Mouse (Mus musculus): ENCODE results near the gene H2-Eb1.

Gene H2-Eb1

GRCm38 (mm10) chr17:34305380-34306030, at the start of gene H2-Eb1:
H2-Eb1 (plus strand) TSS chr17:34305867.
- DNase-seq, result peak; percentile 81

GRCm38 (mm10) chr17:34256501-34256900, 49.2 kb upstream of the H2-Eb1 start:
- DNase-seq, result no peak

GRCm38 (mm10) chr17:34257594-34258375, 47.9 kb upstream of the H2-Eb1 start, which contains the start of gene H2-Ab1:
H2-Ab1 (plus strand) TSS chr17:34257689.
- peak; percentile 74 for DNase-seq

- no peak for DNase-seq
These were observed 45.1 kb upstream of the H2-Eb1 start for GRCm38 (mm10) chr17:34260551-34260950.

GRCm38 (mm10) chr17:34261502-34261901, 44.2 kb upstream of the H2-Eb1 start:
- DNase-seq, result peak; percentile 20

- DNase-seq, result peak; percentile 43
These were observed 42.6 kb upstream of the H2-Eb1 start for GRCm38 (mm10) chr17:34263068-34263467.

- no peak for DNase-seq
These were observed 41.8 kb upstream of the H2-Eb1 start for GRCm38 (mm10) chr17:34263811-34264371.

- no peak for DNase-seq
These were observed 41.0 kb upstream of the H2-Eb1 start for GRCm38 (mm10) chr17:34264452-34265351.

- no peak for DNase-seq
These were observed 37.4 kb upstream of the H2-Eb1 start for GRCm38 (mm10) chr17:34268262-34268661.

- DNase-seq, result no peak
These were observed 36.9 kb upstream of the H2-Eb1 start for GRCm38 (mm10) chr17:34268748-34269147.

GRCm38 (mm10) chr17:34269817-34270216, 35.9 kb upstream of the H2-Eb1 start:
- DNase-seq, result no peak

GRCm38 (mm10) chr17:34270230-34270629, 35.4 kb upstream of the H2-Eb1 start:
- DNase-seq, result no peak

- DNase-seq, result no peak
These were observed 34.7 kb upstream of the H2-Eb1 start for GRCm38 (mm10) chr17:34270940-34271339.

GRCm38 (mm10) chr17:34272102-34272501, 33.6 kb upstream of the H2-Eb1 start:
- DNase-seq, result no peak

- DNase-seq, result no peak
These were observed 25.1 kb upstream of the H2-Eb1 start for GRCm38 (mm10) chr17:34280499-34281038.

GRCm38 (mm10) chr17:34281836-34282235, 23.8 kb upstream of the H2-Eb1 start:
- DNase-seq, result no peak

- no peak for DNase-seq
These were observed 20.3 kb upstream of the H2-Eb1 start for GRCm38 (mm10) chr17:34285371-34285770.

GRCm38 (mm10) chr17:34285848-34286247, 19.8 kb upstream of the H2-Eb1 start:
- no peak for DNase-seq

GRCm38 (mm10) chr17:34286501-34286900, 19.2 kb upstream of the H2-Eb1 start:
- DNase-seq, result no peak

- no peak for DNase-seq
These were observed 18.7 kb upstream of the H2-Eb1 start for GRCm38 (mm10) chr17:34286999-34287398.

GRCm38 (mm10) chr17:34287648-34288047, 18.0 kb upstream of the H2-Eb1 start, which contains the start of gene H2-Aa:
H2-Aa (minus strand) TSS chr17:34287823.
- peak; percentile 71 for DNase-seq

- DNase-seq, result no peak
These were observed 17.5 kb upstream of the H2-Eb1 start for GRCm38 (mm10) chr17:34288131-34288530.
